Mouse (Mus musculus) CH12F3 (cell line): ENCODE results near the gene Gm20388.

Source experiments
- in situ Hi-C: fragments of 300-500 bp; cut with MboI; formaldehyde crosslinking; loops from 2 replicates; pipeline ENCODE4 v1.14.3; 2020; ENCODE audit warnings: low sequenced_read_pairs

Gm20388 gene

GRCm38 (mm10) chr8:121732334-121732665 is 1821.7 kb downstream of the Gm20388 start:
- in situ Hi-C loops, result no loop called here

- in situ Hi-C loops, result no loop called here
These were observed 1823.6 kb downstream of the Gm20388 start for GRCm38 (mm10) chr8:121734262-121734661.

- in situ Hi-C loops, result no loop called here
These were observed 1825.6 kb downstream of the Gm20388 start for GRCm38 (mm10) chr8:121736236-121736635.

- in situ Hi-C loops, result no loop called here
These were observed 1830.1 kb downstream of the Gm20388 start for GRCm38 (mm10) chr8:121740721-121741120.

GRCm38 (mm10) chr8:121749501-121749900 is 1838.9 kb downstream of the Gm20388 start:
- in situ Hi-C loops, result no loop called here

- in situ Hi-C loops, result no loop called here
These were observed 1839.9 kb downstream of the Gm20388 start for GRCm38 (mm10) chr8:121750512-121750911.

- in situ Hi-C loops, result no loop called here
These were observed 1840.8 kb downstream of the Gm20388 start for GRCm38 (mm10) chr8:121751407-121751806.

- in situ Hi-C loops, result no loop called here
These were observed 1847.8 kb downstream of the Gm20388 start for GRCm38 (mm10) chr8:121758470-121758869.

GRCm38 (mm10) chr8:121760484-121760883 is 1849.8 kb downstream of the Gm20388 start:
- in situ Hi-C loops, result no loop called here

- in situ Hi-C loops, result no loop called here
These were observed 1850.8 kb downstream of the Gm20388 start for GRCm38 (mm10) chr8:121761480-121761879.

- in situ Hi-C loops, result no loop called here
These were observed 1852.5 kb downstream of the Gm20388 start for GRCm38 (mm10) chr8:121762999-121763699.

GRCm38 (mm10) chr8:121763700-121764013 is 1853.0 kb downstream of the Gm20388 start:
- in situ Hi-C loops, result no loop called here

- in situ Hi-C loops, result no loop called here
These were observed 1855.0 kb downstream of the Gm20388 start for GRCm38 (mm10) chr8:121765594-121766138.

- in situ Hi-C loops, result no loop called here
These were observed 1858.5 kb downstream of the Gm20388 start for GRCm38 (mm10) chr8:121769095-121769494.

- in situ Hi-C loops, result no loop called here
These were observed 1859.0 kb downstream of the Gm20388 start for GRCm38 (mm10) chr8:121769621-121770020.

GRCm38 (mm10) chr8:121770845-121771752 is 1860.5 kb downstream of the Gm20388 start:
- in situ Hi-C loops, result no loop called here

- in situ Hi-C loops, result no loop called here
These were observed 1863.2 kb downstream of the Gm20388 start for GRCm38 (mm10) chr8:121773876-121774275.

- in situ Hi-C loops, result no loop called here
These were observed 1871.9 kb downstream of the Gm20388 start for GRCm38 (mm10) chr8:121782493-121782892.

GRCm38 (mm10) chr8:121786542-121786941 is 1875.9 kb downstream of the Gm20388 start:
- in situ Hi-C loops, result no loop called here

- in situ Hi-C loops, result no loop called here
These were observed 1878.1 kb downstream of the Gm20388 start for GRCm38 (mm10) chr8:121788786-121789185.

GRCm38 (mm10) chr8:121792159-121792558 is 1881.5 kb downstream of the Gm20388 start:
- in situ Hi-C loops, result no loop called here

GRCm38 (mm10) chr8:121792627-121793026 is 1882.0 kb downstream of the Gm20388 start:
- in situ Hi-C loops, result no loop called here
